Mouse (Mus musculus) ovary, adult 10 weeks (tissue): ENCODE measurements around the gene Gm10803. TPM values are rescaled to one million over a fixed set of nuclear protein-coding genes. Genes with fewer than 3 reads are reported as not detected.

ENCODE experiments used
- polyA plus RNA-seq: library from polyadenylated mRNA; stranded (reverse); fragments of 350-450 nt; fragmentation: Illumina TruSeq; extraction: RNeasy Lipid Tissue Mini Kit (QIAGEN cat#74804); gene quantifications from one replicate; pipeline ENCODE4 v1.2.3, GENCODE M21; 2014

Gm10803 gene
- polyA plus RNA-seq = not detected

GRCm38 (mm10) chr2:93560268-93560667 lies at the start of gene Gm10803:
TSS of gene Gm10803 (plus strand) at chr2:93560568.

Other genes starting within 250 kb of the Gm10803 start
- gene Tspan18, start 226.1 kb upstream of the Gm10803 start, polyA plus RNA-seq = 9.0 TPM
- gene Cd82, start 97.4 kb upstream of the Gm10803 start, polyA plus RNA-seq = 7.0 TPM
- gene Alx4, start 81.8 kb downstream of the Gm10803 start, polyA plus RNA-seq = 0.14 TPM